Mouse (Mus musculus) liver, embryonic 14.5 days (tissue): ENCODE results near the gene Rora.
A peak's percentile ranks its signal among the peaks of the same experiment; 100 is the strongest.

Source experiments
- CTCF ChIP-seq: IDR thresholded peaks from 2 replicates; pipeline ENCODE4 v1.5.1; 2016; ENCODE audit warnings: antibody characterized with exemption, low read depth, control low read depth
- EP300 ChIP-seq: IDR thresholded peaks from 2 replicates; pipeline ENCODE4 v1.6.1; 2016; ENCODE audit warnings: antibody characterized with exemption, low read depth

DNA sequence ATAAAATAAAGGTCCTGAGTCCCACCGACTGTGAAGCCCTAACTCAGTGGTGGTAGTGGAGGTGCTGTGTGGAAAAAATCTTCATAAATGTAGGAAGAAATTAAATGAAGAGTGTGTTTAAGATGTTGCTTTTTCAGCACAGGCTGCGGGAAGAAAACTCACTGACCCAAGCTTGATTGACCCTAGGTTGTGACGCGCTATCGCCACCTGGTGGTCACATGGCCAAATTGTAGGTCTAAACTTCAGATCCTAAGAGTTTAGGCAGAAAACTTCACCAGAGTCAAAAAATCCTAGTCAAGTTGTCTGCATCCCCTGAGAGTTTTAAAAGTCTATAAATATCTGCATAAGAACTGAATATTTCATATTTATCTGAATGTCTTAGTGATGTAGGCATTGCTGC, 63.4 kb downstream of the Rora start:
- TF ChIP-seq CTCF (peak; percentile 67), EP300 (no peak)
